Mouse (Mus musculus): ENCODE data around the gene Tubb4a. TPM values are rescaled to one million over a fixed set of nuclear protein-coding genes. Genes with fewer than 3 reads are reported as not detected.

Gene Tubb4a
- 0.42 and 0.89 TPM in 2 replicates for total RNA-seq (2012; rRNA removed)
- total RNA-seq (2014; rRNA removed), result 0.09 TPM in 1 of 2 replicates, not detected in the other
- 2.0 and 2.1 TPM in 2 replicates for polyA plus RNA-seq (2012; ENCODE audit: insufficient read length, low read depth)

- H3K27me3 ChIP-seq (replicated peaks), result no peaks in the 10 kb centered on the region
- DNase-seq (ENCODE audit: extremely low read depth), result no peak
- no peak within 1 kb of the TSS for H3K4me2 ChIP-seq (ENCODE audit: insufficient read depth, low read depth, poor library complexity, severe bottlenecking)
Observed at GRCm38 (mm10) chr17:57087049-57087832, at the start of gene Tubb4a. TSS of gene Tubb4a (minus strand) at chr17:57087782.

GRCm38 (mm10) chr17:57135635-57136034 is 48.1 kb upstream of the Tubb4a start:
- dilution Hi-C loops (cut with MboI; ENCODE audit: extremely low pct_ligation_motif_present, extremely low pct_unique_long_range_greater_than_20kb, low sequenced_read_pairs), result no loop called here
- TF ChIP-seq IRF4 (IDR thresholded peaks at IDR 0.05; ENCODE audit: low read depth, low read length) (peak; percentile 12; the same call in 1 of the 2 replicates), MYC (IDR thresholded peaks at IDR 0.05; ENCODE audit: low read depth, low read length) (0 out of 2 replicates have a peak, but pooled peaks have one; percentile 18), SIN3A (IDR thresholded peaks at IDR 0.05; ENCODE audit: low read length) (peak; percentile 6; the same call in 1 of the 2 replicates), MAFK (IDR thresholded peaks at IDR 0.05; ENCODE audit: insufficient replicate concordance, low read length) (0 out of 2 replicates have a peak, but pooled peaks have one; percentile 28), NRF1 (IDR thresholded peaks at IDR 0.05; ENCODE audit: low read depth, low read length) (no peak), MEF2A (IDR thresholded peaks at IDR 0.05; ENCODE audit: borderline replicate concordance, low read depth, low read length) (peak; percentile 70; the same call in 1 of the 2 replicates), E2F4 (IDR thresholded peaks at IDR 0.05; ENCODE audit: insufficient replicate concordance, low read depth, low read length) (no peak), EP300 (IDR thresholded peaks at IDR 0.05; ENCODE audit: low read length) (peak; percentile 58; the same call in 1 of the 2 replicates), TCF12 (IDR thresholded peaks at IDR 0.05; ENCODE audit: low read depth, low read length) (peak; percentile 22; the same call in 1 of the 2 replicates), ETS1 (conservative IDR thresholded peaks at IDR 0.05; ENCODE audit: low read depth, low read length) (peak; percentile 78), ZNF384 (IDR thresholded peaks at IDR 0.05; ENCODE audit: low read depth, low read length) (peak; percentile 85), KAT2A (IDR thresholded peaks at IDR 0.05; ENCODE audit: insufficient replicate concordance, low read length) (no peak), HCFC1 (IDR thresholded peaks at IDR 0.05; ENCODE audit: low read depth, low read length) (no peak), BHLHE40 (IDR thresholded peaks at IDR 0.05; ENCODE audit: low read depth, low read length) (peak; percentile 82; the same call in 1 of the 2 replicates)
- Histone ChIP-seq H3K9me3 (replicated peaks; ENCODE audit: low read length) (peaks cover 7% of the 10 kb centered on the region), H3K79me2 (replicated peaks; ENCODE audit: control insufficient read depth, extremely low read depth, insufficient read depth, poor library complexity, severe bottlenecking) (peaks cover 9% of the 10 kb centered on the region; the same call in 1 of the 2 replicates), H3K27ac (ENCODE audit: insufficient read depth, low read depth) (peak overlapping the region; percentile 62; the same call in 1 of the 2 replicates), H3K36me3 (replicated peaks in 1 of 2; ENCODE audit: control insufficient read depth in 1 of 2, insufficient read depth in 1 of 2, low read length in 1 of 2) (peaks cover 14 to 65% of the 10 kb centered on the region in 2 experiments), H3K4me3 (replicated peaks in 1 of 3; ENCODE audit: low read depth in 2 of 3, low read length in 2 of 3, poor library complexity in 1 of 3) (no peak overlapping the region), H3K4me2 (ENCODE audit: insufficient read depth, low read depth, poor library complexity, severe bottlenecking) (no peak overlapping the region), H3K27me3 (replicated peaks) (no peaks in the 10 kb centered on the region), H3K4me1 (ENCODE audit: control insufficient read depth in 1 of 2, insufficient read depth in 2 of 2) (peaks cover 56 to 92% of the 10 kb centered on the region in 2 experiments), H3K9ac (ENCODE audit: insufficient read depth, low read depth) (no peak overlapping the region)
- peak; percentile 97 for DNase-seq (ENCODE audit: extremely low read depth)
- in situ Hi-C loops (cut with MboI; ENCODE audit: low pct_ligation_motif_present, low pct_unique_long_range_greater_than_20kb, low sequenced_read_pairs), result no loop called here

More at GRCm38 (mm10) chr17:57087049-57087832, at the start of gene Tubb4a:
- Histone ChIP-seq H3K27ac (ENCODE audit: insufficient read depth, low read depth) (no peak within 1 kb of the TSS), H3K4me3 (replicated peaks in 1 of 3; ENCODE audit: low read depth in 2 of 3, low read length in 2 of 3, poor library complexity in 1 of 3) (no peak within 1 kb of the TSS), H3K79me2 (replicated peaks; ENCODE audit: control insufficient read depth, extremely low read depth, insufficient read depth, poor library complexity, severe bottlenecking) (no peaks in the 10 kb centered on the region), H3K9me3 (replicated peaks; ENCODE audit: low read length) (no peaks in the 10 kb centered on the region), H3K36me3 (replicated peaks in 1 of 2; ENCODE audit: control insufficient read depth in 1 of 2, insufficient read depth in 1 of 2, low read length in 1 of 2) (peaks cover 4 to 58% of the 10 kb centered on the region in 2 experiments), H3K4me1 (ENCODE audit: control insufficient read depth in 1 of 2, insufficient read depth in 2 of 2) (no peaks in the 10 kb centered on the region), H3K9ac (ENCODE audit: insufficient read depth, low read depth) (no peak within 1 kb of the TSS)
- TF ChIP-seq MAFK (IDR thresholded peaks at IDR 0.05; ENCODE audit: insufficient replicate concordance, low read length) (no peak), CTCF (conservative IDR thresholded peaks at IDR 0.05 in 1 of 2, IDR thresholded peaks at IDR 0.05 in 1 of 2; ENCODE audit: low read depth in 2 of 2, low read length in 2 of 2) (no peak), MAX (IDR thresholded peaks at IDR 0.05; ENCODE audit: low read length) (no peak), CHD1 (IDR thresholded peaks at IDR 0.05; ENCODE audit: low read depth, low read length) (no peak), TCF12 (IDR thresholded peaks at IDR 0.05; ENCODE audit: low read depth, low read length) (no peak), RCOR1 (conservative IDR thresholded peaks at IDR 0.05; ENCODE audit: low read depth, low read length) (no peak), POLR2AphosphoS2 (IDR thresholded peaks at IDR 0.05; ENCODE audit: low read depth, low read length) (no peak), NELFE (IDR thresholded peaks at IDR 0.05; ENCODE audit: low read depth, low read length) (no peak), JUND (conservative IDR thresholded peaks at IDR 0.05; ENCODE audit: low read depth, low read length) (no peak), MYC (IDR thresholded peaks at IDR 0.05; ENCODE audit: low read depth, low read length) (no peak), ZNF384 (IDR thresholded peaks at IDR 0.05; ENCODE audit: low read depth, low read length) (no peak), E2F4 (IDR thresholded peaks at IDR 0.05; ENCODE audit: insufficient replicate concordance, low read depth, low read length) (no peak), CHD2 (IDR thresholded peaks at IDR 0.05; ENCODE audit: low read length) (no peak), SIN3A (IDR thresholded peaks at IDR 0.05; ENCODE audit: low read length) (no peak), KAT2A (IDR thresholded peaks at IDR 0.05; ENCODE audit: insufficient replicate concordance, low read length) (no peak), MXI1 (IDR thresholded peaks at IDR 0.05; ENCODE audit: low read depth, low read length) (no peak), USF2 (conservative IDR thresholded peaks at IDR 0.05; ENCODE audit: low read depth, low read length) (no peak), USF1 (IDR thresholded peaks at IDR 0.05; ENCODE audit: low read depth, low read length) (no peak), ETS1 (conservative IDR thresholded peaks at IDR 0.05; ENCODE audit: low read depth, low read length) (no peak), PAX5 (IDR thresholded peaks at IDR 0.05; ENCODE audit: low read length) (no peak)
- in situ Hi-C loops (cut with MboI; ENCODE audit: low pct_ligation_motif_present, low pct_unique_long_range_greater_than_20kb, low sequenced_read_pairs), result loop anchor here (25.0 kb wide), 1 partner anchor 250 kb away; no protein-coding TSS in a partner anchor
- dilution Hi-C loops (cut with MboI; ENCODE audit: extremely low pct_ligation_motif_present, extremely low pct_unique_long_range_greater_than_20kb, low sequenced_read_pairs), result no loop called here

Data from CH12.LX (cell line).